Mouse (Mus musculus) midbrain, embryonic 10.5 days (tissue): ENCODE data around the gene Bcl9l. TPM values are rescaled to one million over a fixed set of nuclear protein-coding genes. Genes with fewer than 3 reads are reported as not detected.
"Not testable (repeated sequence)": the region's sequence is repeated elsewhere in the genome, so short reads cannot be mapped to it uniquely, and the experiment has no call there.

ENCODE experiments used
- DNase-seq: peaks from one replicate; pipeline ENCODE4 v3.0.0-alpha.2; 2017; ENCODE audit warnings: low spot score
- H3K27ac ChIP-seq: fragments of 300-500 bp; sonication (generic); replicated peaks from 2 replicates; pipeline ENCODE4 v1.5.1; 2016; ENCODE audit warnings: mild to moderate bottlenecking
- H3K27me3 ChIP-seq: fragments of 300-500 bp; sonication (generic); 2 replicates; pipeline ENCODE4 v1.6.1; 2016; ENCODE audit warnings: low read depth, mild to moderate bottlenecking; ENCODE audit not compliant: poor library complexity, severe bottlenecking
- H3K36me3 ChIP-seq: fragments of 300-500 bp; sonication (generic); 2 replicates; pipeline ENCODE4 v1.6.1; 2016; ENCODE audit warnings: mild to moderate bottlenecking, moderate library complexity
- H3K4me1 ChIP-seq: fragments of 300-500 bp; sonication (generic); 2 replicates; pipeline ENCODE4 v1.6.1; 2016
- H3K4me3 ChIP-seq: fragments of 300-500 bp; sonication (generic); 2 replicates; pipeline ENCODE4 v1.5.1; 2016; ENCODE audit warnings: mild to moderate bottlenecking, moderate library complexity
- H3K9me3 ChIP-seq: fragments of 300-500 bp; sonication (generic); replicated peaks from 2 replicates; pipeline ENCODE4 v1.6.1; 2016; ENCODE audit warnings: mild to moderate bottlenecking
- WGBS: fragments of 180-500 bp; shearing (Covaris S2); methylation state at CpG from one replicate; pipeline ENCODE4 v1.1.7; 2016; 5-methylcytosine and 5-hydroxymethylcytosine counted together
- polyA plus RNA-seq: library from polyadenylated mRNA; unstranded; fragments of >200 nt; fragmentation: Nextera tagmentation; extraction: Ambion mirVana; gene quantifications from 2 replicates; pipeline ENCODE4 v1.2.1, GENCODE M21; 2016

Gene Bcl9l
- 3.9 and 4.7 TPM in 2 replicates for polyA plus RNA-seq

- peak within 1 kb of the TSS; percentile 96 for H3K4me3 ChIP-seq
- under 1% methylated on average over 31 of the region's 31 CpGs for WGBS
- no peaks in the 10 kb centered on the region for H3K36me3 ChIP-seq
- H3K27ac ChIP-seq: peak within 1 kb of the TSS; percentile 96
- peak; percentile 98 for DNase-seq
- H3K9me3 ChIP-seq: no peaks in the 10 kb centered on the region
- H3K4me1 ChIP-seq: peaks cover 87% of the 10 kb centered on the region
- 0 out of 2 replicates have a peak, but pooled peaks cover 10% of the 10 kb centered on the region for H3K27me3 ChIP-seq
Observed at GRCm38 (mm10) chr9:44482552-44482951, at the start of gene Bcl9l. Gene Bcl9l, plus strand, starts transcription at chr9:44482825.

- Histone ChIP-seq H3K27ac (no peak overlapping the region), H3K27me3 (no peaks in the 10 kb centered on the region), H3K36me3 (no peaks in the 10 kb centered on the region), H3K4me1 (peaks cover 8% of the 10 kb centered on the region), H3K9me3 (no peaks in the 10 kb centered on the region), H3K4me3 (no peak overlapping the region)
- DNase-seq: no peak
- 84% methylated on average over 6 of the region's 6 CpGs for WGBS
Observed at GRCm38 (mm10) chr9:44435747-44436146, 46.9 kb upstream of the Bcl9l start.

- H3K4me3 ChIP-seq: no peak within 1 kb of the TSS
- no peaks in the 10 kb centered on the region for H3K27me3 ChIP-seq
- H3K27ac ChIP-seq: no peak within 1 kb of the TSS
- DNase-seq: no peak
- no peaks in the 10 kb centered on the region for H3K36me3 ChIP-seq
- WGBS: 77% methylated on average over 19 of the region's 19 CpGs
- no peaks in the 10 kb centered on the region for H3K4me1 ChIP-seq
- H3K9me3 ChIP-seq: no peaks in the 10 kb centered on the region
Observed at GRCm38 (mm10) chr9:44440961-44441360, 41.7 kb upstream of the Bcl9l start, which contains the start of gene Foxr1. Gene Foxr1, minus strand, starts transcription at chr9:44441136.

GRCm38 (mm10) chr9:44444402-44445025, 38.1 kb upstream of the Bcl9l start:
- WGBS: 84% methylated on average over 7 of the region's 7 CpGs
- not testable (repeated sequence) for H3K4me3 ChIP-seq, H3K27me3 ChIP-seq, DNase-seq, H3K4me1 ChIP-seq, H3K27ac ChIP-seq, H3K9me3 ChIP-seq, H3K36me3 ChIP-seq

- peaks cover 13% of the 10 kb centered on the region for H3K4me1 ChIP-seq
- peaks cover 32% of the 10 kb centered on the region for H3K27me3 ChIP-seq
- no peak overlapping the region for H3K27ac ChIP-seq
- H3K36me3 ChIP-seq: no peaks in the 10 kb centered on the region
- no peak for DNase-seq
- no peak overlapping the region for H3K4me3 ChIP-seq
- H3K9me3 ChIP-seq: no peaks in the 10 kb centered on the region
Observed at GRCm38 (mm10) chr9:44450387-44450786, 32.2 kb upstream of the Bcl9l start.

GRCm38 (mm10) chr9:44454132-44454890, 28.3 kb upstream of the Bcl9l start:
- Histone ChIP-seq H3K4me3 (no peak overlapping the region), H3K9me3 (no peaks in the 10 kb centered on the region), H3K36me3 (no peaks in the 10 kb centered on the region), H3K27ac (peak overlapping the region; percentile 46; the same call in 1 of the 2 replicates), H3K27me3 (peaks cover 39% of the 10 kb centered on the region), H3K4me1 (peaks cover 43% of the 10 kb centered on the region)
- WGBS: 9% methylated on average over 14 of the region's 14 CpGs
- DNase-seq: peak; percentile 84

- Histone ChIP-seq H3K4me3 (no peak within 1 kb of the TSS), H3K36me3 (no peaks in the 10 kb centered on the region), H3K27ac (peak within 1 kb of the TSS; percentile 52; the same call in 1 of the 2 replicates), H3K4me1 (peaks cover 43% of the 10 kb centered on the region), H3K27me3 (peaks cover 39% of the 10 kb centered on the region), H3K9me3 (no peaks in the 10 kb centered on the region)
- no peak for DNase-seq
- 16% methylated on average over 4 of the region's 4 CpGs for WGBS
Observed at GRCm38 (mm10) chr9:44454891-44455220, 27.8 kb upstream of the Bcl9l start, which contains the start of gene Upk2. Gene Upk2, minus strand, starts transcription at chr9:44454976.

- Histone ChIP-seq H3K9me3 (no peaks in the 10 kb centered on the region), H3K27me3 (peaks cover 38% of the 10 kb centered on the region), H3K27ac (peak overlapping the region; percentile 77), H3K36me3 (no peaks in the 10 kb centered on the region), H3K4me3 (peak overlapping the region; percentile 29), H3K4me1 (peaks cover 43% of the 10 kb centered on the region)
- peak; percentile 92 for DNase-seq
- 3% methylated on average over 11 of the region's 11 CpGs for WGBS
Observed at GRCm38 (mm10) chr9:44457035-44457742, 25.4 kb upstream of the Bcl9l start.

- H3K4me1 ChIP-seq: peaks cover 17% of the 10 kb centered on the region
- no peaks in the 10 kb centered on the region for H3K9me3 ChIP-seq
- no peaks in the 10 kb centered on the region for H3K27me3 ChIP-seq
- no peak for DNase-seq
- no peak overlapping the region for H3K4me3 ChIP-seq
- no peaks in the 10 kb centered on the region for H3K36me3 ChIP-seq
- no peak overlapping the region for H3K27ac ChIP-seq
- WGBS: 85% methylated on average over 5 of the region's 5 CpGs
Observed at GRCm38 (mm10) chr9:44461950-44462349, 20.7 kb upstream of the Bcl9l start.

- no peaks in the 10 kb centered on the region for H3K9me3 ChIP-seq
Observed at GRCm38 (mm10) chr9:44468224-44468623, 14.4 kb upstream of the Bcl9l start.

GRCm38 (mm10) chr9:44468800-44469199, 13.8 kb upstream of the Bcl9l start:
- Histone ChIP-seq H3K4me1 (peaks cover 13% of the 10 kb centered on the region), H3K27ac (no peak overlapping the region), H3K9me3 (no peaks in the 10 kb centered on the region), H3K27me3 (no peaks in the 10 kb centered on the region), H3K4me3 (no peak overlapping the region), H3K36me3 (no peaks in the 10 kb centered on the region)
- no peak for DNase-seq
- WGBS: 64% methylated on average over 2 of the region's 2 CpGs

More at GRCm38 (mm10) chr9:44468224-44468623, 14.4 kb upstream of the Bcl9l start:
- Histone ChIP-seq H3K27ac (0 out of 2 replicates have a peak overlapping the region, but pooled peaks have one; percentile 6), H3K27me3 (no peaks in the 10 kb centered on the region), H3K36me3 (no peaks in the 10 kb centered on the region), H3K4me1 (peaks cover 13% of the 10 kb centered on the region), H3K4me3 (no peak overlapping the region)
- DNase-seq: no peak
- 69% methylated on average over 7 of the region's 7 CpGs for WGBS

GRCm38 (mm10) chr9:44473184-44473583, 9.4 kb upstream of the Bcl9l start:
- H3K36me3 ChIP-seq: no peaks in the 10 kb centered on the region
- no peak overlapping the region for H3K27ac ChIP-seq
- 75% methylated on average over 3 of the region's 3 CpGs for WGBS
- H3K4me1 ChIP-seq: peaks cover 21% of the 10 kb centered on the region
- 0 out of 2 replicates have a peak, but pooled peaks cover 3% of the 10 kb centered on the region for H3K9me3 ChIP-seq
- no peak overlapping the region for H3K4me3 ChIP-seq
- no peak for DNase-seq
- peaks cover 13% of the 10 kb centered on the region for H3K27me3 ChIP-seq
